Mouse (Mus musculus): ENCODE measurements around the gene Sec31a.

DNA sequence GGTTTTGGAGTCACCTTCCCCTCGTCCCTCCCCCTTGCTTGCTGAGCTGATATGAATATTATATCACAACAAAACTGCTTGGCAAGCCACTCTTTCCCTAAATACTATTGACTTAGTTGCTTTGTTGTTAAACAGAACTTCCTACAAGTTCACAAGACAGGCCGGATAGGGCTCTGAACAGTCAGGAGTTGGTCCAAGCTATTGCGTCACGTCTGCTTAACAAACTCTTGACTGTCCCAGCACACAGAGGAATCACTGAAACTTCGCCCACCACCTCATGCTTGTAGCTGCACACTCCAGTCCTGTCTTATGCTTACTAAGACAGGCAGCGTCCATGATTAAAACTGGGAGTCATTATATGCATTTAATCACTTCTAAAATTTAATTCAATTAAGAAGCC is 46.9 kb downstream of the Sec31a start:
- no peak for TF ChIP-seq CTCF (IDR thresholded peaks at IDR 0.05; ENCODE audit: low read depth)
- TF ChIP-seq EP300 (IDR thresholded peaks at IDR 0.05; ENCODE audit: low read depth) = no peak

Measured in liver, postnatal 0 days (tissue).